Comparison of ENCODE assay signal across 8 mouse cellular contexts in the genomic region with DNA sequence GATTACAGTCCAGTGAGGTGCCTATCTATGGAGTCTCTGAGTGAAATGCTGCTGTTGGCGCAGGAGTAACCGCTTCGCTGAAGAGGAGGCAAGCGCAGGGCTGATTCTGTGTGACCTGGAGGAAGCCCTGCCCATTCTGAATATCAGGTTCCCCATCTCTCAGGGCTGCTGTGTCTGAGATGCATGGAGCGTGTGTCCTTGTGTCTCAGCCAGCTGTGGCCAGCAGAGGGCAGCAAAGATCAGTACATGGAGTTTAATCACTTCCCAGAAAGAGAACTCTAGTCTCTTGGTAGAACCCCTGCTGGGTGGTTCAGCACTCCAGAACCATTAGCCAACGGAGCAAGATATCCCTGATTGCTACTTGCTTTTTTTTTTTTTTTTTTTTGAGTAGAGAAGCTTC. TPM values are rescaled to one million over a fixed set of nuclear protein-coding genes. Genes with fewer than 3 reads are reported as not detected.
A peak's percentile ranks its signal among the peaks of the same experiment; 100 is the strongest.
DNase-seq lines count a peak whose midpoint lies in the region; ATAC-seq lines count a peak whose summit lies in the region.

No protein-coding gene starts in this region.

- 1% methylated on average over 6 of the region's 6 CpGs for WGBS in intestine, embryonic 14.5 days
- 10% methylated on average over 6 of the region's 6 CpGs for WGBS in midbrain, embryonic 11.5 days

- ATAC-seq in intestine, embryonic 14.5 days (replicated peaks; ENCODE audit: low FRiP score, low TSS enrichment, low read depth) = peak; percentile 54
- ATAC-seq in midbrain, embryonic 11.5 days (ENCODE audit: low FRiP score) = 0 out of 2 replicates have a peak, but pooled peaks have one; percentile 46
- ATAC-seq in erythroblast, adult 5-6 weeks (replicated peaks; ENCODE audit: low FRiP score, poor library complexity, severe bottlenecking) = no peak

- H3K36me3 ChIP-seq in intestine, embryonic 14.5 days (ENCODE audit: control insufficient read depth, insufficient read depth, low read length) = no peaks in the 10 kb centered on the region
- H3K36me3 ChIP-seq in midbrain, embryonic 11.5 days (ENCODE audit: control insufficient read depth, insufficient read depth, low read length) = no peaks in the 10 kb centered on the region

- intact Hi-C loops in left cerebral cortex, postnatal 10 days (cut with DNase I) = no loop called here

- no peaks in the 10 kb centered on the region for H3K9me3 ChIP-seq in intestine, embryonic 14.5 days (ENCODE audit: control insufficient read depth, low read length)
- no peaks in the 10 kb centered on the region for H3K9me3 ChIP-seq in midbrain, embryonic 11.5 days (ENCODE audit: control insufficient read depth, low read length)

- H3K27me3 ChIP-seq in intestine, embryonic 14.5 days (replicated peaks; ENCODE audit: control insufficient read depth, insufficient read depth, low read length) = no peaks in the 10 kb centered on the region
- peaks cover 11% of the 10 kb centered on the region for H3K27me3 ChIP-seq in midbrain, embryonic 11.5 days (ENCODE audit: control insufficient read depth, insufficient read depth, low read length)

- no peak overlapping the region for H3K27ac ChIP-seq in intestine, embryonic 14.5 days (ENCODE audit: low read depth)
- no peak overlapping the region for H3K27ac ChIP-seq in midbrain, embryonic 11.5 days (ENCODE audit: low read depth, low read length)

- no peak overlapping the region for H3K4me3 ChIP-seq in intestine, embryonic 14.5 days (ENCODE audit: low read depth, low read length)
- no peak overlapping the region for H3K4me3 ChIP-seq in midbrain, embryonic 11.5 days (ENCODE audit: low read depth, low read length)

- no peak overlapping the region for H3K9ac ChIP-seq in intestine, embryonic 14.5 days (ENCODE audit: low read length)
- no peak overlapping the region for H3K9ac ChIP-seq in midbrain, embryonic 11.5 days (ENCODE audit: low read length)

- no peak overlapping the region for H3K4me2 ChIP-seq in intestine, embryonic 14.5 days (ENCODE audit: low read length)
- no peak overlapping the region for H3K4me2 ChIP-seq in midbrain, embryonic 11.5 days

- H3K4me1 ChIP-seq in intestine, embryonic 14.5 days (replicated peaks; ENCODE audit: control insufficient read depth, insufficient read depth, low read length) = peaks cover 6% of the 10 kb centered on the region
- peaks cover 6% of the 10 kb centered on the region; the same call in 1 of the 2 replicates for H3K4me1 ChIP-seq in midbrain, embryonic 11.5 days (ENCODE audit: control insufficient read depth, insufficient read depth, low read length)

- peak; percentile 88 for DNase-seq in R1 (ENCODE audit: low read depth, low spot score)
- peak; percentile 72 to 78 for DNase-seq in cerebellum, adult 18-20 months
- peak; percentile 90 for DNase-seq in forelimb bud, embryonic 11.5 days (ENCODE audit: low read depth, low spot score)
- DNase-seq in intestine, embryonic 14.5 days (ENCODE audit: low spot score) = peak; percentile 98
- DNase-seq in left cerebral cortex, postnatal 10 days (ENCODE audit: extremely low spot score in 1 of 2, low spot score in 2 of 2) = peak; percentile 88 to 89
- DNase-seq in midbrain, embryonic 11.5 days (ENCODE audit: low spot score, missing footprints) = peak; percentile 99
- DNase-seq in spleen, adult 12 weeks (ENCODE audit: low spot score) = peak; percentile 44

RNA-seq across cellular contexts. Expression of a gene that starts 57.3 kb away (rescaled TPM):
- 39.3 and 43.9 TPM in 2 replicates for polyA plus RNA-seq in intestine, embryonic 14.5 days (2014; fragmentation: Nextera tagmentation; extraction: Ambion mirVana)
- 10 to 100 TPM; 42.8 to 46.0 TPM for total RNA-seq in left cerebral cortex, postnatal 10 days (2021)
- polyA plus RNA-seq in midbrain, embryonic 11.5 days (2014; fragmentation: Nextera tagmentation; extraction: Ambion mirVana) = 37.6 and 39.9 TPM in 2 replicates
- 10.4 and 12.7 TPM in 2 replicates for total RNA-seq in erythroblast, adult 5-6 weeks (2015; ENCODE audit: low replicate concordance)
- total RNA-seq in erythroblast, adult 5-6 weeks (2017; ENCODE audit: low replicate concordance) = 3.3 and 5.7 TPM in 2 replicates

Comparison
In these comparisons a context has a peak if more than half of its experiments do, and no peak if none do; other contexts are left out.
1. DNase-seq: peak in every context shown above with its lines; median percentile 99 in midbrain, embryonic 11.5 days; 98 in intestine, embryonic 14.5 days; 90 in forelimb bud, embryonic 11.5 days; 88 in left cerebral cortex, postnatal 10 days; 88 in R1; 75 in cerebellum, adult 18-20 months; 44 in spleen, adult 12 weeks.